Mouse (Mus musculus) frontal cortex, adult 2 months (tissue): Measurements from ENCODE around the gene Ndufaf2. TPM values are rescaled to one million over a fixed set of nuclear protein-coding genes. Genes with fewer than 3 reads are reported as not detected.

Experiments
- DNase-seq, 2 experiments: peaks; one replicate each; pipeline ENCODE4 v3.0.0; 2022; ENCODE audit warnings: low spot score in 1 of 2; ENCODE audit errors: extremely low spot score in 1 of 2
- polyA plus RNA-seq: library from polyadenylated mRNA; depleted of rRNA; stranded (reverse); fragments of >200 nt; gene quantifications from 2 replicates; pipeline ENCODE4 v1.2.3, GENCODE M21; 2012; rRNA removed

The Ndufaf2 gene
- polyA plus RNA-seq: 38.4 and 38.6 TPM in 2 replicates

- peak; percentile 87 to 98 for DNase-seq
Measured at GRCm38 (mm10) chr13:108158465-108159240, at the start of gene Ndufaf2, which contains the start of gene Ercc8. TSS of gene Ndufaf2 (minus strand) at chr13:108158623. TSS of gene Ercc8 (plus strand) at chr13:108158731.

GRCm38 (mm10) chr13:108208090-108208489, 49.7 kb upstream of the Ndufaf2 start:
- no peak for DNase-seq

DNA sequence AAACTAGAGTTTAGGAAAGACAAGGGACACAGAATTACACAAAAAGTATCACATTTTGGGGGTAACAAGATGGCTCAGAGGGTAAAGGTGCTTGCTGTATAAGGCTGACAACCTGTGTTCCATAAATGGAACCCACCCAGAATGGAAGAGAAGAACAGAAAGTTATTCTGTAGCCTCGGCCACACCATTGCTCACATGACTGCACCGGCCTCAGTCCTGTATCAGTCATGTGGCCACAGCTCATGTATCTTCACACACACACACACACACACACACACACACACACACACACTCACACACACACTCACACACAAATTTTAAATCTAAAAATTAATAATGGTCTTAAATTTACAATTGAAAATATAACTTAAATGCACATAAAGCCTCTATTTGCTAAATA, 49.0 kb upstream of the Ndufaf2 start:
- DNase-seq: no peak

GRCm38 (mm10) chr13:108204857-108205256, 46.4 kb upstream of the Ndufaf2 start:
- DNase-seq: no peak

GRCm38 (mm10) chr13:108195474-108195873, 37.1 kb upstream of the Ndufaf2 start:
- no peak for DNase-seq

- peak in 1 of 2 experiments; percentile 79 for DNase-seq
Measured at GRCm38 (mm10) chr13:108191074-108191720, 32.8 kb upstream of the Ndufaf2 start.

GRCm38 (mm10) chr13:108187994-108188393, 29.6 kb upstream of the Ndufaf2 start:
- no peak for DNase-seq

- DNase-seq: no peak
Measured at GRCm38 (mm10) chr13:108185530-108185929, 27.1 kb upstream of the Ndufaf2 start.

- no peak for DNase-seq
Measured at GRCm38 (mm10) chr13:108184743-108185255, 26.4 kb upstream of the Ndufaf2 start.

DNA sequence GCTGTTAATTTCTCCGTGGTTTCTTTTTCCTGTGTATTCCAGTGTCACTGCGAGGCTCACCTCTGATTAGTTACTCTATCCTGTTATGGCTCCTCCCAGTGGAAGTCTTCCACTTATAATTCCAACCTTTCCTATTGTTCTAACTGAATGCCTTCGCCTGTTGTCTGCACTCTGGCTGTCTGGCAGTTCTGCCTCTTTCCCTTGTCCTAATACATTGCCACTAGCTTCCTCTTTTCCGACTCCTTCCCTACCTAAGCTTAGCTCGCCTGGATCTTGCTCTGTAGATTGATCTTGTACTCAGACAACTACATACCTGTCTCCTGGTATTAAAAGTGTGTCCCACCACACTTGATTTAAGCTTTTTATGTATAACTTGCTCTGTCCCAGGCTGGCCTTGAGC, 22.4 kb upstream of the Ndufaf2 start:
- DNase-seq: no peak

DNA sequence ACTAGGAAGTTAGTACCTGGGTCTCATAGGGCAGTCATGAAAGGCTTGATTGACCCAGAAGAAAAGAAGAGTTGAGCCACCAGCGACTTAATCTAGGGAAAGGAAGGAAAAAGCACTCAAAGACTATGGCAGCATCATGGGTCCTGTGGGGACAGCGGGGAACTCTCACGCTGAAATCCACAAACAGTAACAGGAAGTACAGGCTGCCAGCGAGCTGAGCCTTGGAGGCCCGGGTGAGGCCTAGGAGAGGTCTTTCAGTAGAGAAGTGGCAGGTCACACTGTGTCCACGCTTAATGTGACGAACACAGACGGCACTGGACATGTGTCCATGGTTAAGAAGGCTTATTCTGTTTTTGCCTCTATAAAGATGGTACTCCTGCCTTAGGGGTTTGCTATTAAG, 21.2 kb upstream of the Ndufaf2 start:
- DNase-seq: no peak

DNA sequence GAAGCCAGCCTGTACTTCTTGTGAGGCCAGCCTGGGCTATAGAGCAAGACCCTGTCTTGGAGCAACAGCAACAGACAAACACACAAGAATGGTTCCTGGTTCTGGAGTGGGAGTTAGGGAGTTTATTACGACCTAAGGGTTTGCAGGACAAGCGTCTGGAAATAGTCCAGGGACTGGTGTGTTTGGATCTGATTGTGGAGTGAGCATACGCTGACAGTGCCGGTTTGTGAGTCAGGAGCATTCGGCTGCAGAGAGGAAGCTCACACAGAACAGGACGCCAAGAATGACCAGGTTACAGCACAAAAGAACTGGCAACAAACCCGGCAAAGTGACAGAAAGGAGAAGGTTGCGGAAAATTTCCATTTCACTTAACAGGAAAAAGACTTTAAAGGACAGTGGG, 12.1 kb upstream of the Ndufaf2 start:
- no peak for DNase-seq

- no peak for DNase-seq
Measured at GRCm38 (mm10) chr13:108170002-108170401, 11.6 kb upstream of the Ndufaf2 start.

GRCm38 (mm10) chr13:108164621-108165020, 6.2 kb upstream of the Ndufaf2 start:
- no peak for DNase-seq

GRCm38 (mm10) chr13:108163912-108164311, 5.5 kb upstream of the Ndufaf2 start:
- DNase-seq: no peak

GRCm38 (mm10) chr13:108159963-108160362, 1.5 kb upstream of the Ndufaf2 start:
- DNase-seq: peak in 1 of 2 experiments; percentile 52

DNA sequence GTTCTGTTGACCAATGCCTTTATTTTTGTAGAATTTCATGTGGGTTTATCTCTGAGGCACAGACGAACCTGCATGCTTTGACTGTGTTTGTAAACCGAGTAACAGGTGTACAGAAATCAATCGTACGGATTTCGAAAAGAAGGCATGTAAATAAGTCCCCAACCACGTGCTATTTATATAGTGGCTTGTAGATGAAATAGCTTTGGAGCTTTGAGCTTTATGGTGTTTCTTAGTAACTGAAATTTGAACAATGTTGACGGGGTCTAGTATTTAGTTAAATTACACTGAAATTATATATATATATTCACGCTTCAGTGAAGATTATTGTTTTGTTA, 785 bp upstream of the Ndufaf2 start:
- DNase-seq: no peak

DNA sequence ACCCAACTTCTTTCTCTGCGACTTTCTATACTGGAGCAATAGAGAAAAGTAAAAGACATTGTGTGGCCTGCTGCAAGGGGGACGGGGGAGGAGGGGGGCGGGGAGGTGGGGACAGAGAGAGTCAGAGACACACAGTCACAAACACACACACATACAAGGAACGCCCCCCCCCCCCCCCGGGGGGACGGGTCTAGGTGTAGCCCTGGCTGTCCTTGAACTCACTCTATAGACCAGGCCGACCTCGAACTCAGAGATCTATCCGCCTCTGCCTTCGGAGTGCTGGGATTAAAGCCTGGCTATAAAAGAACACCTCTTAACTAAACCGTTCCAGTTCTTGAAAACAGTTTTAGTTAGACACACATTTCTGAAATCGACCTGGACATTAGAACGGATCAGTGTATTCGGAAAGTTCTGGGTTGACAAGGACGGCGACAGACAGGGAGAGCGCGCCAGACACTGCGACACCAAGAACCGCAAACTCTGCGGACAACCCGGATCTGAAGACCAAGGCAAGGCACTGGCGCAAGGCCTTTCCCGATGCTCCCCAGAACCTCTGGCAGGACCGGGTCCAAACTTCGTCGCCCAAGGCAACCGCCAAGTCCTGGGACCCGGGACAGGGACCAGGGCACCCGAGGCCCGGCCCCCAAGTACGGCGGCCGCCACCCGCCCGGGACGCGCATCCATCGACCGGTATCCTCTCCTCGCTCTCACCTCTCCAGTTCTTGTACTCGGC, 525 bp downstream of the Ndufaf2 start:
- DNase-seq: peak in 1 of 2 experiments; percentile 17

- DNase-seq: no peak
Measured at GRCm38 (mm10) chr13:108157156-108157555, 1.3 kb downstream of the Ndufaf2 start.

GRCm38 (mm10) chr13:108152650-108153372, 5.6 kb downstream of the Ndufaf2 start:
- peak in 1 of 2 experiments; percentile 71 for DNase-seq
